Mouse (Mus musculus) embryonic facial prominence, embryonic 10.5 days (tissue): ENCODE measurements at regions not wholly inside any gene's neighbourhood (a gene's known extent, or its start where the extent isn't known, plus 50 kb on each side); places are given as distances from the start of the nearest gene placed in this dataset.

Experiments
- DNase-seq: peaks from one replicate; pipeline ENCODE4 v3.0.0-alpha.2; 2017; ENCODE audit warnings: low spot score
- H3K27ac ChIP-seq: fragments of 300-500 bp; sonication (generic); replicated peaks from 2 replicates; pipeline ENCODE4 v1.5.1; 2016; ENCODE audit warnings: mild to moderate bottlenecking
- H3K27me3 ChIP-seq: fragments of 300-500 bp; sonication (generic); replicated peaks from 2 replicates; pipeline ENCODE4 v1.6.1; 2016; ENCODE audit warnings: low read depth, mild to moderate bottlenecking; ENCODE audit not compliant: poor library complexity, severe bottlenecking
- H3K36me3 ChIP-seq: fragments of 300-500 bp; sonication (generic); replicated peaks from 2 replicates; pipeline ENCODE4 v1.6.1; 2016; ENCODE audit warnings: mild to moderate bottlenecking, moderate library complexity
- H3K4me1 ChIP-seq: fragments of 300-500 bp; sonication (generic); 2 replicates; pipeline ENCODE4 v1.6.1; 2016
- H3K4me3 ChIP-seq: fragments of 300-500 bp; sonication (generic); 2 replicates; pipeline ENCODE4 v1.5.1; 2016; ENCODE audit warnings: mild to moderate bottlenecking, moderate library complexity
- H3K9me3 ChIP-seq: fragments of 300-500 bp; sonication (generic); 2 replicates; pipeline ENCODE4 v1.6.1; 2016; ENCODE audit warnings: mild to moderate bottlenecking
- WGBS: fragments of 180-500 bp; shearing (Covaris S2); methylation state at CpG from one replicate; pipeline ENCODE4 v1.1.7; 2016; 5-methylcytosine and 5-hydroxymethylcytosine counted together

DNA sequence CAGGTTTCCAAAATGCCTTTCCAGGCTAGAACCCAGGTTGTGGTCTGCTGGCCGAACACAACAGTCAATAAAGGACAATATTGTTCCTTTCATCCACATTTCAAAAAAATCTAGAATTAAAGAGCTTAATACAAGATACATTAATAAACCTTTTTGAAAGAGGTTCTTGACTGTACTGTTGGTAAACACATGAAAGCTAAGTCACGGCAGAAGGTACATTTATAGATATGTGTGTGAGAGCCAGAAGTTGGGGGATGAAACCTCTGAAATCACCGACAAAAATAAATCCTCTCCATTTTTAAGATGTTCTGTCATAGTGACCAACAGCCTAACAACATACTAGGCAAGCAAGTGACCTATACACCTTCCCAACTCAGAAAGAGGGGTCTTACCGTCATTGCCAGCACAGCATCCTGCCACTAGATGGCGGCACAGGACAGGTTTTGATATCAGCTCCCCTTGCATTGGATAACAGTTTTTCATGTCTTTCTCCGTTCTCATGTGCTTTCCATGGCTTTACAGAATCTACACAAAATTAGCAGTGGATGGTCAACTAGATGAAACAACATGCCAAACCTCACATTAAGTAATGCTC is 131.1 kb upstream of the Rapgef5 start:
- H3K4me1 ChIP-seq = no peaks in the 10 kb centered on the region
- no peaks in the 10 kb centered on the region for H3K36me3 ChIP-seq
- WGBS = 16% methylated on average over 6 of the region's 6 CpGs
- H3K9me3 ChIP-seq = no peaks in the 10 kb centered on the region
- no peak overlapping the region for H3K27ac ChIP-seq
- H3K4me3 ChIP-seq = no peak overlapping the region
- peak; percentile 88 for DNase-seq
- peaks cover 3% of the 10 kb centered on the region; the same call in 1 of the 2 replicates for H3K27me3 ChIP-seq

DNA sequence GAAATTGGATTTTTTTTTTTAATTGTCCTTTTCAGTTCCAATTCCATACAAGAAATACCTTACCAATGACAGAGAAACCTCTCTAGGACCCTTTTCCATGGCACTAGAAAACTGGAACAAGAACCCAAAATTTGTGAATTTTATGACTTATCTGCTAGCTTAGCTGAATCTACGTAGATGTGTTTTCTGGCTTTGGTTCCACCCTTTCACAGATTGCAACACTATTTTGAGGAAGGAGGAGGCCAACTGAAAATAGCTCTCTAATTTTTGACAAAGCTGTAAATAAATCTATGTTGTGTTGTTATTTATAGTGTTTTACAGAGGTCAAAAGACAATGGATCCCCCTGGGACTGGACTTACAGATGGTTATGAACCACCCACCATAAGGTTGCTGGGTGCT is 130.6 kb upstream of the Rapgef5 start:
- Histone ChIP-seq H3K4me3 (no peak overlapping the region), H3K4me1 (no peaks in the 10 kb centered on the region), H3K27me3 (peaks cover 3% of the 10 kb centered on the region; the same call in 1 of the 2 replicates), H3K27ac (no peak overlapping the region), H3K36me3 (no peaks in the 10 kb centered on the region), H3K9me3 (no peaks in the 10 kb centered on the region)
- WGBS = 87% methylated on average over 1 of the region's 1 CpGs
- DNase-seq = no peak

DNA sequence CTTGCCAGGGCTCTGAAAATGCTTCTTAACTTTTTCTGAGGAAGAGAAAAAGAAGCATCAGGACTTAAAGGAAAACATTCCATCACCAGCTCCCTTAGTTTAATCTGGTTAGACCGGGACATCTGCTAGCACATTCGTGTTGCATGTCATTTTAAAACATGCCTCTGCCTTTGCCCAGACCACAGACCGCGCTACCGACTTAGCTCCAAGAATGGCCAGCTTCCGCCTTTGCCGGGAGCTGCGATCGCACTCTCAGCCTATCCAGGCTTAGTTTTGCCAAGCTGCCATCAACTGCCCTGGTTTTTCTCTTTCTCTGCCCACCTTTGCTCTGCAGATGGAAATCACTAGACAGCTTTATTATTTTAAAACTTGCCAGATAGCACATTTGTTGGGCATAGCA is 129.3 kb upstream of the Rapgef5 start:
- no peaks in the 10 kb centered on the region for H3K9me3 ChIP-seq
- H3K36me3 ChIP-seq = no peaks in the 10 kb centered on the region
- no peak overlapping the region for H3K4me3 ChIP-seq
- H3K27me3 ChIP-seq = peaks cover 3% of the 10 kb centered on the region; the same call in 1 of the 2 replicates
- WGBS = 90% methylated on average over 9 of the region's 9 CpGs
- no peak for DNase-seq
- H3K4me1 ChIP-seq = no peaks in the 10 kb centered on the region
- no peak overlapping the region for H3K27ac ChIP-seq

DNA sequence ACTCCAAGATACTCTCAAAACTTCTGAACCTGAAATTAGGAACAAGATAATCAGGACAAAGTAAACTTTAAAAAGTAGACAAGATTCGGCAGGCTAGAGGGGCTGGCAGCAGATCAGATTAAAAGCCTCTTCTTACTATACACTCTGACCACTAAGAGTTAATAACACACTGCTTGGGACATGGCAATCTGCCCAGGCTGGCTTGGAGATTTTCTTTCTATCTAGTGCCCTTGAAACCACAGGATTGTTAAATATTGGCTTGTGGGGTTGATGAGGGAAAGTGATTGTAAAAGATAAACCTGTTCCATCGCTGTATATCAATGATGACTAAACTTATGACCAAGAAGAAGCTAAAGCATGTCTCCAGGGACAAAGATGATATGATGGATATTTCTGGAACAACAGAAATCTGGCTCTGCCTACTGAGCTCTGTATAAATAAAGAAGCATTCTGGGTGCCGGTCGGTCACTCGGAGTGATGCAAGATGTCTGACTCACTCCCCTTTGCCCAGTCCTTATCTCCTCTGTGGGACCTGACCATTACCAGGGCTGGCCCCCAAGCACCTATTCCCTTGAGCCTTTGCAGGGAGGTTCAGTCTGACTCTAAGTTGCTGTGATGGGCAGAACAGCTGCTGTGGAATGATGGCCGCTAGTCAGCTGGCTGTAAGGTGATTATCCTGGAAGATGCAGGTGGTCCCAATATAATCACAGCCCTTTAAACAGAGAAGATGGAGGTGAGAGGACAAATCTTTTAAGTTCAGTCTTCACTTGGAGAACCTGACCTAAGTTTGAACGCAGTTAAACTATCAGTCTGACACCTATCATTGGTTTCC is 126.5 kb upstream of the Rapgef5 start:
- no peak overlapping the region for H3K4me3 ChIP-seq
- no peak overlapping the region for H3K27ac ChIP-seq
- DNase-seq = no peak
- no peaks in the 10 kb centered on the region for H3K4me1 ChIP-seq
- H3K36me3 ChIP-seq = no peaks in the 10 kb centered on the region
- no peaks in the 10 kb centered on the region for H3K9me3 ChIP-seq
- 90% methylated on average over 7 of the region's 7 CpGs for WGBS
- H3K27me3 ChIP-seq = peaks cover 3% of the 10 kb centered on the region; the same call in 1 of the 2 replicates

DNA sequence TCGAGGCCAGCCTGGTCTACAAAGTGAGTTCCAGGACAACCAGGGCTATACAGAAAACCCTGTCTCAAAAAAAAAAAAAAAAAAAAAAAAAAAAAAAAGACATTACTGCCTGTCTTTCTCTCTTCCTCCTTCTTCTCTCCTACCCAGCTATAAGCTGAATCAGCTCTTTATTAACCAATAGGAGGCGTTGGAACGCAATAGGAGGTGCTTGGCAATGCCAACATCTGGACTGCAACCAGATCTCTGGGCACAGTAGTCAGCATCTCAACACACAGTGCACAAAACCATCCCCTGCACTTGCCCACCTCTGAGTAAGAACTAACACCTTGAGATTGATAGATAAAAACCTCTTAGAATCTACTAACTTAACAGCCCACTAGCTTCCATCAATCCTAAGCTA is 118.8 kb upstream of the Rapgef5 start:
- H3K36me3 ChIP-seq = no peaks in the 10 kb centered on the region
- 94% methylated on average over 3 of the region's 3 CpGs for WGBS
- DNase-seq = no peak
- no peak overlapping the region for H3K4me3 ChIP-seq
- no peak overlapping the region for H3K27ac ChIP-seq
- no peaks in the 10 kb centered on the region for H3K4me1 ChIP-seq
- H3K27me3 ChIP-seq = no peaks in the 10 kb centered on the region
- no peaks in the 10 kb centered on the region for H3K9me3 ChIP-seq

DNA sequence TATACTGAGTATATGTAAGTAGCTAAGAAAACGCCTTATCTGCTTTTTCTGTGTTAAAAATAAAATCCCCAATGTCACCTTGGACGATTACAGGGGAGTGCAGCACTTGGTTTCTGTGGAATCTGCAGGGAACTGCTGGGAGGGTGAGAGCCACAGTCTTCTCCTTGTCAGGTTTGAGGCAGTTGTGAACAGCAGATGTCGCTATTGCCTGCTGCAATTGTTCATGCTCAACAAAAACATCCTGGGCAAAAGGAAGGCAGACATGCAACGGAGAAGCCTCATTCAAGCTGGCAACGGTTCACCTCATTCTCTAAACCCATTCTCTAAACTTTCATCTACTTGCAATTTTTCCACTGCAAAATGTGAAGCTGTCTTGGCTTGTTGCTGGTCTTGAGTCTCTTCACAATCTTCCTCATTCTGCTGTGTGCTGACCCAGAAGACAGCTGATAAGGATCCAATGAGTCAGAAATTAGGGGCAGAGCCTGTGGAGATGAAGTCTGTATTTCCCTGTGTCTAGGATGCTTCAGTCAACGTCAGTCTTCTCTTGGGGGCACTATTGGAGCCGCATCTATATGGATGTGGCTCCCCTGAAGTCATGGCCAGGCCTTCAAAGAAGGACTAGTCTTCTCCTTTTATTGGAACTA is 112.6 kb upstream of the Rapgef5 start:
- peaks cover 7% of the 10 kb centered on the region for H3K4me1 ChIP-seq
- H3K9me3 ChIP-seq = no peaks in the 10 kb centered on the region
- H3K27ac ChIP-seq = no peak overlapping the region
- H3K36me3 ChIP-seq = no peaks in the 10 kb centered on the region
- peak; percentile 71 for DNase-seq
- H3K27me3 ChIP-seq = no peaks in the 10 kb centered on the region
- 12% methylated on average over 7 of the region's 7 CpGs for WGBS
- no peak overlapping the region for H3K4me3 ChIP-seq

DNA sequence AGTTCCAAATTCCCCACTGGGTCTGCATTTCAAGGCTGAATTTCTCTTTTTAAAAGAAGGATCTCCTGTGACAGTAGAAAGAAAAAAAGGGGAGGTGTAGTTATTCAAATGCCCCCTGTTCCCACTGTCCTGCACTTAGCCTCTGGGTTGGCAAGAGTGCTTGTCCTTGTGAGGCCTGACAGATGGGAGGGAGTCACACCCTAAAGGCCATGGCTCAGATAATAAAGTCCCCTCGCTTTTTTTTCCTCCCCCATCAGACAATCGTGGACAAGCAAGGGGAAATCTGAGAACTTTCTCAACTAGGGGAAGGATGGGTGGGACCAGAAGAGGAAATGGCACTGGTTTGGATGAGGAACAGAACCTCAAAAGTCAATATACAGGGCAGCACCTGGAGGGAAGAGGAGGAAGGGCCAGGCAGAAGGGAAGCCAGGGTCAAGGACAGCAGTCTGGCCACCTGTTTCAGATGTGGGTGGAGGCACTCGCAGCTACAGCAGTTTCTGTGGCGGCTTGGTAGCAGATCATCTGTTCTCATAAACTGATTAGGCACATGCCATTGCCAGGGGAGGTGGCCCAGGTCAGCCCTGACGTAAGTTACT is 112.0 kb upstream of the Rapgef5 start:
- Histone ChIP-seq H3K27me3 (no peaks in the 10 kb centered on the region), H3K36me3 (no peaks in the 10 kb centered on the region), H3K4me1 (peaks cover 7% of the 10 kb centered on the region), H3K27ac (no peak overlapping the region), H3K4me3 (no peak overlapping the region), H3K9me3 (no peaks in the 10 kb centered on the region)
- DNase-seq = no peak
- WGBS = 63% methylated on average over 5 of the region's 5 CpGs

DNA sequence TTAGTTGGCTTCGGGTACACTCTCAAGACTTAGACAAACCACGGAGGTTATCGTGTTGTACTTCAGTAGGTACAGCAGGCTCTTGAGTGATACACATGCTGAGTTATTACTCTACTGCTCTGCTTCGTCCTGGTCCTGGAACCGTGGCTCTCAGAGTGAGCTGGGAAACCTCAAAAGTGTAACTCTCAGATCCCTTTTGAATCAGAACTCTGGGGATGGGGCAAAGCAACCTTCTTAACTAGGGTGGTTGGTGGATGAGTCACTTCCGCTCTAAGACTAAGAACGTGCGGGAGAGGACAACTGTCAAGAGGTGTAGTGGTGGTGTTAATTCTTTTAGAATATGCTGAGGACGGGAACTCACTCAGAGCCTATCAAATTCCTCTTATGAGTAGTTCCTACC is 109.4 kb upstream of the Rapgef5 start:
- Histone ChIP-seq H3K4me1 (peaks cover 12% of the 10 kb centered on the region), H3K9me3 (no peaks in the 10 kb centered on the region), H3K4me3 (no peak overlapping the region), H3K27ac (no peak overlapping the region), H3K36me3 (no peaks in the 10 kb centered on the region), H3K27me3 (no peaks in the 10 kb centered on the region)
- 88% methylated on average over 9 of the region's 9 CpGs for WGBS
- no peak for DNase-seq

DNA sequence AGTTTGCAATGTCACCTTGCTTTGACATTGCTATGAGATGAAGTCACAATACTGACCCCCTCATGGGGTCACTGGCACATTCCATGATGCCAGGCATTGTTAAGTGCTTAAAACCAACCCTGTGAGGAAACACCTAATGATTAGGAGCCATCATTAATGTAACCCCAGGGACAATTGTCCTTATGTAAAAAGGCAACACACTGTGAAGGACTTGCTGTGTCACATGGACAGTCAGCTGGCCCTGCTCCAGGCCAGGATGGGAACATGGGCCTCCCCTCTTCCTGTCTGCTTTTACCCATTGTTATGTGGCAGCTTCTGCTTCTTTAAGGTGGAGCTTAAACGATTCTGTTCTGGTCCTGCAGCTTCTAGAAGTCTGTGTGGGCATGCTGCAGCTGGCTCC is 105.7 kb upstream of the Rapgef5 start:
- Histone ChIP-seq H3K27ac (no peak overlapping the region), H3K4me1 (peaks cover 15% of the 10 kb centered on the region), H3K27me3 (no peaks in the 10 kb centered on the region), H3K9me3 (no peaks in the 10 kb centered on the region), H3K36me3 (no peaks in the 10 kb centered on the region), H3K4me3 (no peak overlapping the region)
- 32% methylated on average over 1 of the region's 1 CpGs for WGBS
- no peak for DNase-seq

DNA sequence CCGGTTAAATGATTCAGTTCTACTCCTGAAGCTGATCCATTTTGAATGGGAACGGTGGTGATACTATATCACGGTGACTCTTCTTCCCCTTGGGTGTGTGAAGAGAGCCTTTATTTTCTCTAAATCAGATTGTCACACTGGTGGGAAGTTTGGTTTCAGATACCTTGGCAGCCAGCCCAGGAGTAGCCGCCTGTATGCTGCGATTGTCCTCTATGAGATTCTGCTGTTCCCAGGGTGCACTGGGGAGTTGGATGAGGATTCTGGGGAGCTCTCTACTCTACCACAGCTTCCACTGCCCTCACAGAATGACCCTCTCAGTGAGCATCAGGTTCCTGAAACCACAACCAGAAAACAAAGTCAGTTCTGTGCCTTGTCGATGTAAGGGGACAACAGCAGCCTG is 104.0 kb upstream of the Rapgef5 start:
- WGBS = 75% methylated on average over 6 of the region's 6 CpGs
- no peak overlapping the region for H3K27ac ChIP-seq
- no peak for DNase-seq

DNA sequence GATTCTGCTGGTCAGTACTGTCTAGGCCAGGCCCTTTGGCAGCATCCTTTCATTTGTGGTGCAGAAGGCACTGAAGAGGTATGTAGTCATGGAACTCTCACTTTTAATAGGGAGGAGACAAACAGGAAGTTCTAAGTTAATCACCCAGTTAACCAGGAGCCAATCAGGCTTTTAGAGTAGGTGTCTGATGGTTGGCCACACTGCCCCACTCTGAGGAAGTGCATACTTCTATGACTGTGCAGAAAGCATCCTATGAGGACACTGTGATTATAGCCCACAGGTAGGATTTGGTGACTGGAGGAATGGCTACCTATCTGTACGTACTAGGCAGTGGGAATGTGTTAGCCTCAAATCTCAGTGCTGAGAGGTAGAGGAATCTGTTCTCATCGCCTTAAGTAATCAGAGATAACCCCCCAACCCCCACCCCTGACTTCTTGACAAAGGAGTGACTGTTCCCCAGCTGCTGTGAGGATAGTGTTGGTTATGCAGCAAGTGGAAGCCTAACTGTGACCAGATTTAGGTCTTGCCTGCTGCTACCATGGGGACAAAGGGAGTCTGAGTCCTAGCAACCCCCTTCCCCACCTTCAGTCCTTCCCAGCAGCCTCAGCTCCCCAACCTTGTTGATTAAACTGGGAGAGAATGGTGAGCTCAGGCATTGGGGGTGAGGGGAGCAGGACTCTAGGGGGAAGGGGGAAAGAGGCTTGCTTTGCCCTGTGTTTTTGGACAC is 103.3 kb upstream of the Rapgef5 start:
- peak overlapping the region; percentile 68; the same call in 1 of the 2 replicates for H3K27ac ChIP-seq
- H3K9me3 ChIP-seq = no peaks in the 10 kb centered on the region
- no peaks in the 10 kb centered on the region for H3K27me3 ChIP-seq
- DNase-seq = peak; percentile 31
- H3K36me3 ChIP-seq = no peaks in the 10 kb centered on the region
- H3K4me1 ChIP-seq = peaks cover 15% of the 10 kb centered on the region
- H3K4me3 ChIP-seq = no peak overlapping the region
- 32% methylated on average over 2 of the region's 2 CpGs for WGBS

More for the DNA sequence above, 104.0 kb upstream of the Rapgef5 start:
- Histone ChIP-seq H3K9me3 (no peaks in the 10 kb centered on the region), H3K36me3 (no peaks in the 10 kb centered on the region), H3K27me3 (no peaks in the 10 kb centered on the region), H3K4me1 (peaks cover 15% of the 10 kb centered on the region), H3K4me3 (no peak overlapping the region)

DNA sequence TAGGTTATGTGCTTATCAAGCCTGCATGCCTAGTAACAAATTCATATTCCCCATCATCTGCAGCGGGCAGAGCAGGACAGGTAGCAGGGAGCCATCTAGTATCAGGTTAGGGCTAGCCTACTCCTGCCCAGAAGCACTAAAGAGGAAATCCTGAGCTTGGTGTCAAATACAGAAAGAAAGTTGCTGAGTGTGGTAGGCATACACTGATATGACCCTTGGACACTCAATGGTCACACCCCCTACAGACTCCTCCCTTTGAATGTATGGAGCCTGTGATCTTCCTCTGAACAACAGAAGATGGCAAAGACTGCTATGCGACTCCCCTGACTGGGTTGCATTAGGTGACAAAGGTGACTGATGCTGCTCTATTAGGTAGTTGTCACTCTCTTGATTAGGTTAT is 102.3 kb upstream of the Rapgef5 start:
- 87% methylated on average over 2 of the region's 2 CpGs for WGBS
- H3K36me3 ChIP-seq = no peaks in the 10 kb centered on the region
- peaks cover 15% of the 10 kb centered on the region for H3K4me1 ChIP-seq
- H3K9me3 ChIP-seq = no peaks in the 10 kb centered on the region
- no peaks in the 10 kb centered on the region for H3K27me3 ChIP-seq
- no peak for DNase-seq
- no peak overlapping the region for H3K27ac ChIP-seq
- no peak overlapping the region for H3K4me3 ChIP-seq
